In the genomic region with DNA sequence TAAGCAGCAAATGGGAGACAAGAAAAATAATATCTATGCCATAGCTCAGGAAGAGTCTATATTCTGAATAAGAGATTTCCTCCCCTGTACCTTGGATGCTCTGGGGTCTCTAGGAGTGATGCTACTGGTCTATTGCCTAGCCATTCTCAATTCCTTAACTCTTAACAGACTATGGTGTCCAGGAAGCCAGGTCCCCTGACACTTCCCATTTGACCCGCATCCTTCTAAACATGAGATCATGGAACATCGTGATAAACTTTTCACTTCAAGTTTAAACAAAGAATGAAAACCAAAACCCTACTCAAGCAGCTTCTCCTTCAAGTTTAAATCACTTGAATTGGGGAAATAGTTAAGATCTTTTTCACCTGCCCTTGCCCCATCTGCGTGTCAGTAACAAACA, we compare ENCODE assay signal across 11 mouse cellular contexts.
DNase-seq lines count a peak whose midpoint lies in the region; ATAC-seq and TF ChIP-seq lines count a peak whose summit lies in the region.
"Had no signal": no experiment of that assay in that cellular context is flagged by ENCODE, and none has a peak within 500 bp of the region (broad histone marks: within the 10 kb centered on the region; RNA-seq: fewer than 3 reads in every experiment).

No protein-coding gene starts in this region.

- no peak for TF ChIP-seq EP300 in heart, postnatal 0 days (IDR thresholded peaks at IDR 0.05; ENCODE audit: low read depth)

- H3K4me3 ChIP-seq in forebrain, embryonic 15.5 days, result no peak overlapping the region
- H3K4me3 ChIP-seq in forebrain, embryonic 11.5 days (ENCODE audit: low read depth, low read length), result no peak overlapping the region
- H3K4me3 ChIP-seq in intestine, embryonic 16.5 days (ENCODE audit: low read length), result no peak overlapping the region
- H3K4me3 ChIP-seq in intestine, embryonic 15.5 days (replicated peaks), result no peak overlapping the region
- H3K4me3 ChIP-seq in embryonic facial prominence, embryonic 14.5 days (ENCODE audit: low read depth, low read length), result no peak overlapping the region
- H3K4me3 ChIP-seq in heart, postnatal 0 days (ENCODE audit: low read depth, low read length), result no peak overlapping the region
- H3K4me3 ChIP-seq: midbrain, embryonic 10.5 days had no signal

- no peak overlapping the region for H3K9ac ChIP-seq in forebrain, embryonic 15.5 days (replicated peaks)
- H3K9ac ChIP-seq in forebrain, embryonic 11.5 days (ENCODE audit: low read length), result no peak overlapping the region
- H3K9ac ChIP-seq in intestine, embryonic 16.5 days (ENCODE audit: low read depth, low read length), result no peak overlapping the region
- H3K9ac ChIP-seq in intestine, embryonic 15.5 days, result no peak overlapping the region
- no peak overlapping the region for H3K9ac ChIP-seq in embryonic facial prominence, embryonic 14.5 days (ENCODE audit: low read depth, low read length)
- H3K9ac ChIP-seq in heart, postnatal 0 days (replicated peaks; ENCODE audit: low read depth, low read length), result no peak overlapping the region

- H3K4me2 ChIP-seq in forebrain, embryonic 15.5 days (replicated peaks), result no peak overlapping the region
- H3K4me2 ChIP-seq in forebrain, embryonic 11.5 days (ENCODE audit: low read depth, low read length, severe bottlenecking), result no peak overlapping the region
- H3K4me2 ChIP-seq in intestine, embryonic 16.5 days (ENCODE audit: low read depth, low read length), result no peak overlapping the region
- no peak overlapping the region for H3K4me2 ChIP-seq in intestine, embryonic 15.5 days (replicated peaks)
- H3K4me2 ChIP-seq in embryonic facial prominence, embryonic 14.5 days (ENCODE audit: low read depth, low read length), result no peak overlapping the region
- H3K4me2 ChIP-seq in heart, postnatal 0 days (ENCODE audit: low read depth, low read length), result no peak overlapping the region

- peaks cover 15% of the 10 kb centered on the region for H3K4me1 ChIP-seq in forebrain, embryonic 15.5 days
- H3K4me1 ChIP-seq in forebrain, embryonic 11.5 days (replicated peaks; ENCODE audit: control insufficient read depth, insufficient read depth, low read length), result no peaks in the 10 kb centered on the region
- no peaks in the 10 kb centered on the region for H3K4me1 ChIP-seq in intestine, embryonic 16.5 days (ENCODE audit: control insufficient read depth, insufficient read depth, low read length)
- 0 out of 2 replicates have a peak, but pooled peaks cover 4% of the 10 kb centered on the region for H3K4me1 ChIP-seq in intestine, embryonic 15.5 days (replicated peaks)
- peaks cover 7% of the 10 kb centered on the region for H3K4me1 ChIP-seq in embryonic facial prominence, embryonic 14.5 days (ENCODE audit: control insufficient read depth, insufficient read depth, low read length)
- H3K4me1 ChIP-seq in heart, postnatal 0 days (ENCODE audit: control insufficient read depth, insufficient read depth), result peaks cover 10% of the 10 kb centered on the region
- H3K4me1 ChIP-seq: midbrain, embryonic 10.5 days had no signal

- H3K36me3 ChIP-seq in forebrain, embryonic 15.5 days, result no peaks in the 10 kb centered on the region
- no peaks in the 10 kb centered on the region for H3K36me3 ChIP-seq in forebrain, embryonic 11.5 days (ENCODE audit: control insufficient read depth, insufficient read depth, low read length)
- H3K36me3 ChIP-seq in intestine, embryonic 16.5 days (ENCODE audit: control insufficient read depth, insufficient read depth, low read length), result no peaks in the 10 kb centered on the region
- H3K36me3 ChIP-seq in intestine, embryonic 15.5 days, result no peaks in the 10 kb centered on the region
- H3K36me3 ChIP-seq in embryonic facial prominence, embryonic 14.5 days (ENCODE audit: control insufficient read depth, insufficient read depth, low read length), result no peaks in the 10 kb centered on the region
- no peaks in the 10 kb centered on the region for H3K36me3 ChIP-seq in heart, postnatal 0 days (replicated peaks; ENCODE audit: control insufficient read depth, insufficient read depth, low read length)
- H3K36me3 ChIP-seq: midbrain, embryonic 10.5 days had no signal

- WGBS in forebrain, embryonic 15.5 days, result 92% methylated on average over 3 of the region's 3 CpGs
- 93% methylated on average over 3 of the region's 3 CpGs for WGBS in forebrain, embryonic 11.5 days
- WGBS in intestine, embryonic 16.5 days, result 64% methylated on average over 3 of the region's 3 CpGs
- 65% methylated on average over 3 of the region's 3 CpGs for WGBS in intestine, embryonic 15.5 days
- 73% methylated on average over 3 of the region's 3 CpGs for WGBS in embryonic facial prominence, embryonic 14.5 days
- 51% methylated on average over 3 of the region's 3 CpGs for WGBS in heart, postnatal 0 days

- ATAC-seq in forebrain, embryonic 15.5 days (replicated peaks), result peak; percentile 26; the same call in 1 of the 2 replicates
- ATAC-seq in forebrain, embryonic 11.5 days (replicated peaks; ENCODE audit: low FRiP score), result no peak
- no peak for ATAC-seq in intestine, embryonic 16.5 days
- no peak for ATAC-seq in intestine, embryonic 15.5 days
- ATAC-seq in embryonic facial prominence, embryonic 14.5 days (ENCODE audit: low read depth), result 0 out of 2 replicates have a peak, but pooled peaks have one; percentile 5
- ATAC-seq in heart, postnatal 0 days (ENCODE audit: insufficient read depth, low read depth), result no peak
- ATAC-seq: inflammation-experienced regulatory T-cells, adult 6 months had no signal

- no peak for TF ChIP-seq CTCF in heart, postnatal 0 days (IDR thresholded peaks at IDR 0.05; ENCODE audit: low read depth)

- no peak overlapping the region for H3K27ac ChIP-seq in forebrain, embryonic 15.5 days (replicated peaks)
- no peak overlapping the region for H3K27ac ChIP-seq in forebrain, embryonic 11.5 days (ENCODE audit: low read depth, low read length)
- H3K27ac ChIP-seq in intestine, embryonic 16.5 days (ENCODE audit: low read length), result peak overlapping the region; percentile 28; the same call in 1 of the 2 replicates
- H3K27ac ChIP-seq in intestine, embryonic 15.5 days, result no peak overlapping the region
- peak overlapping the region; percentile 56 for H3K27ac ChIP-seq in embryonic facial prominence, embryonic 14.5 days (replicated peaks; ENCODE audit: low read depth, low read length)
- no peak overlapping the region for H3K27ac ChIP-seq in heart, postnatal 0 days (ENCODE audit: low read depth)
- H3K27ac ChIP-seq: midbrain, embryonic 10.5 days had no signal

- no peaks in the 10 kb centered on the region for H3K9me3 ChIP-seq in forebrain, embryonic 15.5 days
- no peaks in the 10 kb centered on the region for H3K9me3 ChIP-seq in forebrain, embryonic 11.5 days (ENCODE audit: control insufficient read depth, low read length)
- no peaks in the 10 kb centered on the region for H3K9me3 ChIP-seq in intestine, embryonic 16.5 days (ENCODE audit: control insufficient read depth, low read length)
- no peaks in the 10 kb centered on the region for H3K9me3 ChIP-seq in intestine, embryonic 15.5 days
- H3K9me3 ChIP-seq in embryonic facial prominence, embryonic 14.5 days (ENCODE audit: control insufficient read depth, low read length), result peaks cover 7% of the 10 kb centered on the region; the same call in 1 of the 2 replicates
- peaks cover 3% of the 10 kb centered on the region; the same call in 1 of the 2 replicates for H3K9me3 ChIP-seq in heart, postnatal 0 days (replicated peaks; ENCODE audit: control insufficient read depth, low read length)

- DNase-seq in forebrain, embryonic 11.5 days (ENCODE audit: low spot score), result no peak
- peak; percentile 41 for DNase-seq in embryonic facial prominence, embryonic 14.5 days (ENCODE audit: low spot score)
- peak; percentile 21 for DNase-seq in heart, postnatal 0 days (ENCODE audit: low spot score)
- no peak for DNase-seq in cerebellum, postnatal 36 days
- DNase-seq in right cerebral cortex, postnatal 4 days, result no peak
- DNase-seq: B cell, adult 2 months had no signal

- no peaks in the 10 kb centered on the region for H3K27me3 ChIP-seq in forebrain, embryonic 15.5 days
- H3K27me3 ChIP-seq in forebrain, embryonic 11.5 days (ENCODE audit: control insufficient read depth, insufficient read depth, low read length), result no peaks in the 10 kb centered on the region
- no peaks in the 10 kb centered on the region for H3K27me3 ChIP-seq in intestine, embryonic 16.5 days (replicated peaks; ENCODE audit: control insufficient read depth, insufficient read depth, low read length)
- no peaks in the 10 kb centered on the region for H3K27me3 ChIP-seq in intestine, embryonic 15.5 days (replicated peaks)
- no peaks in the 10 kb centered on the region for H3K27me3 ChIP-seq in embryonic facial prominence, embryonic 14.5 days (replicated peaks; ENCODE audit: control insufficient read depth, insufficient read depth, low read length)
- H3K27me3 ChIP-seq in heart, postnatal 0 days (ENCODE audit: control insufficient read depth, insufficient read depth, low read length), result no peaks in the 10 kb centered on the region

Comparison
In these comparisons a context has a peak if more than half of its experiments do, and no peak if none do; other contexts are left out.
1. ATAC-seq: peak in forebrain, embryonic 15.5 days (single experiment) and embryonic facial prominence, embryonic 14.5 days (single experiment); none in forebrain, embryonic 11.5 days (single experiment), intestine, embryonic 16.5 days (single experiment), intestine, embryonic 15.5 days (single experiment) and heart, postnatal 0 days (single experiment).
2. H3K27ac ChIP-seq: peak in intestine, embryonic 16.5 days (single experiment) and embryonic facial prominence, embryonic 14.5 days (single experiment); none in forebrain, embryonic 15.5 days (single experiment), forebrain, embryonic 11.5 days (single experiment), intestine, embryonic 15.5 days (single experiment) and heart, postnatal 0 days (single experiment).
3. DNase-seq: peak in embryonic facial prominence, embryonic 14.5 days (single experiment) and heart, postnatal 0 days (single experiment); none in forebrain, embryonic 11.5 days (single experiment), cerebellum, postnatal 36 days (0 of 2) and right cerebral cortex, postnatal 4 days (single experiment).